Comparison of ENCODE assay signal across 18 mouse cellular contexts in genomic region chr13:58073254-58073882, GRCm38 (mm10). TPM values are rescaled to one million over a fixed set of nuclear protein-coding genes. Genes with fewer than 3 reads are reported as not detected.
DNase-seq lines count a peak whose midpoint lies in the region; TF ChIP-seq lines count a peak whose summit lies in the region.
"Had no signal": no experiment of that assay in that cellular context is flagged by ENCODE, and none has a peak within 500 bp of the region (broad histone marks: within the 10 kb centered on the region; RNA-seq: fewer than 3 reads in every experiment).

No protein-coding gene starts in this region.

- intact Hi-C loops in gastrocnemius, adult 2 months (cut with DNase I) = no loop called here

- no peak for TF ChIP-seq CTCF in gastrocnemius, adult 2 months (IDR thresholded peaks at IDR 0.05)
- no peak for TF ChIP-seq CTCF in layer of hippocampus, adult 2 months (conservative IDR thresholded peaks at IDR 0.05)

- H3K4me3 ChIP-seq in gastrocnemius, adult 2 months = no peak overlapping the region
- H3K4me3 ChIP-seq in layer of hippocampus, adult 2 months = no peak overlapping the region
- H3K4me3 ChIP-seq: heart, embryonic 15.5 days; intestine, embryonic 15.5 days; midbrain, embryonic 15.5 days had no signal

- no peak for DNase-seq in gastrocnemius, adult 2 months
- DNase-seq in gastrocnemius, postnatal 4 days (ENCODE audit: low spot score in 2 of 2) = no peak
- DNase-seq in layer of hippocampus, adult 2 months (ENCODE audit: low spot score in 2 of 2) = no peak
- no peak for DNase-seq in layer of hippocampus, postnatal 10 days (ENCODE audit: low spot score in 2 of 2)
- peak; percentile 66 to 68 for DNase-seq in right cerebral cortex, adult 2 months (ENCODE audit: low spot score in 2 of 2)
- no peak for DNase-seq in right cerebral cortex, postnatal 10 days (ENCODE audit: low spot score in 2 of 2)
- DNase-seq in telencephalon, adult 2 months (ENCODE audit: low read depth, low spot score) = peak; percentile 81
- no peak for DNase-seq in kidney, postnatal 25 days
- DNase-seq: adrenal gland, adult 2 months; B cell, adult 2 months; cerebellum, adult 9-10 months; kidney, postnatal 10 days; lung, postnatal 4 days; thymus, adult 18-20 months had no signal

- H3K27ac ChIP-seq in gastrocnemius, adult 2 months = peak overlapping the region; percentile 58
- peak overlapping the region; percentile 87 for H3K27ac ChIP-seq in layer of hippocampus, adult 2 months
- H3K27ac ChIP-seq: heart, embryonic 15.5 days; intestine, embryonic 15.5 days; liver, embryonic 14.5 days; midbrain, embryonic 15.5 days had no signal

RNA-seq across cellular contexts. Expression of gene Klhl3, which starts 40.0 kb away (rescaled TPM):
- total RNA-seq in gastrocnemius, adult 2 months (2021) = under 1 TPM; 0.36 to 0.67 TPM
- total RNA-seq in gastrocnemius, postnatal 4 days (2021) = 1 to 10 TPM; 2.9 to 3.7 TPM
- total RNA-seq in layer of hippocampus, adult 2 months (2021) = 10 to 100 TPM; 48.3 to 48.4 TPM
- 10 to 100 TPM; 25.0 to 27.8 TPM for total RNA-seq in layer of hippocampus, postnatal 10 days (2021)

RNA-seq across cellular contexts. Expression of gene Hnrnpa0, which starts 55.0 kb away (rescaled TPM):
- 10 to 100 TPM; 31.1 to 37.7 TPM for total RNA-seq in gastrocnemius, adult 2 months (2021)
- 100 to 1,000 TPM; 134 TPM for total RNA-seq in gastrocnemius, postnatal 4 days (2021)
- total RNA-seq in layer of hippocampus, adult 2 months (2021) = 100 to 1,000 TPM; 120 to 122 TPM
- total RNA-seq in layer of hippocampus, postnatal 10 days (2021) = 100 to 1,000 TPM; 170 to 173 TPM

Comparison
In these comparisons a context has a peak if more than half of its experiments do, and no peak if none do; other contexts are left out.
1. DNase-seq: peak in right cerebral cortex, adult 2 months (2 of 2) and telencephalon, adult 2 months (single experiment); none in gastrocnemius, adult 2 months (single experiment), gastrocnemius, postnatal 4 days (0 of 2), layer of hippocampus, adult 2 months (0 of 2), layer of hippocampus, postnatal 10 days (0 of 2), right cerebral cortex, postnatal 10 days (0 of 2) and kidney, postnatal 25 days (0 of 2).
2. RNA of gene Klhl3, which starts 40.0 kb away (total RNA-seq): 48.3 to 48.4 TPM in layer of hippocampus, adult 2 months and 25.0 to 27.8 TPM in layer of hippocampus, postnatal 10 days; 2.9 to 3.7 TPM in gastrocnemius, postnatal 4 days and 0.36 to 0.67 TPM in gastrocnemius, adult 2 months; every median in the first group is over 4 times any median in the second.